Mouse (Mus musculus): ENCODE results near the gene Tnfrsf1a. TPM values are rescaled to one million over a fixed set of nuclear protein-coding genes. Genes with fewer than 3 reads are reported as not detected.

The Tnfrsf1a gene
- total RNA-seq, 4 experiments from 2014 or later, result 11.0 to 36.7 (median 21.8) TPM

DNA sequence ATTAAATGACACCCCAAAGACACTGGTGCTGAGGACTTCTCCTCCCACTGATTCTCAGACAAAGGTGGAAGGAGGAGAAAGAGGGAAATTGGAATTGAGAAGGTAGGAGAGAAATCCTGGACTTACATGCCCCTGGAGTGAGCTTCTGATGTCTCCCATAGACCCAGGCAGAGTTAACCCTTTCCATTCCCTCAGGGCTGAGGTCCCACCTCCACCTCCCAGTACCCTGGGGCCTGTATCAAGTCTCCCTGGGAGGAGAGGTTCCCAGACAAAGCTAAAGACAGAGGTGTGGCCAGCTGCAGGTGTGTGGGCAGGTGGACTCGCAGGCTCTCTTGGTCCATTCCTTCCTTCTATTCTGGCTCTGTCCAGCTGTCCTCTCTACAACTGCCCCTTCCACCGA lies 32.9 kb downstream of the Tnfrsf1a start:
- DNase-seq (ENCODE audit: low spot score in 2 of 2), result no peak

DNA sequence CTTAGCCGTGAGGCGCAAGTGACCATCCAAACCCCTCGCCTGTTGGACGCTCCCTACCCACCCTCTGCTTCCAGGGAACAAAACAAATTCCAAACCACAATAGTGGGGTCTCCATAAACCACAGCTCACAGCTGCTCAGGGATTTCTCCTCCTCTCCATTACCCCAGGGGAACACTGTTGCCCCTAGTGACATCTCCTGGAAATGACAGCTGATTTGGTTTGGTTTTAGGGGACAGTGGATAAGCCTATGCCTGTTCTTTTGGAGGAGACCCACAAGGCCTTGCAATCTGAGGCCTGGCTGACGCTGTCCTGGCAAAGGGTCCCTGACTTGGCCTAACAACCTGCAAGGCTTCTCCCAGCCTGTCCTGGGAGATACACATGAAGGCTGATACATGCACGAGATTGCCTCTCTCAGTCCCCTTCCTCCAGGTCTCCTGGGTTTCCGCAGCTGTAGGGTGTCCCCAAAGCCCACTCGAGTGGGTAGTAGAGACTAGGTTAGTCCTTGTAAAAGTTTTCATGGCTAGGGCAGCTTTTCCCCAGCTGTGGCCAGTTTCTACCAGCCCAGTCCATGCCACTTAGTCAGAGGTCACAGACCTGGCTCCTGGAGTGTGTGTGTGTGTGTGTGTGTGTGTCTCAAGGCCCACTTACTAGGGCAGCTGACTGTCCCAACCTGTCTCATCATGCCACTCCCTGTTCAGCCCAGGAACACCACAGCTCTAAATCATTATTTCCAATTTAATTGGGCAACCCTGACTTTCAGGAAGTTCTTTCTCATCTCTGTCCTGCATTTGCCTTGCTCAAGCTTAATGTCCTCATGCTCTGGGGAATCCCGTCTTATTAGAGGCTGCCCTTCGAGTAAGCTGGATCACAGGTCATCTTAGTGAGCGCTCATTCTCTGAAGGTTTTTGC lies 36.2 kb downstream of the Tnfrsf1a start:
- no peak for DNase-seq (ENCODE audit: low spot score in 2 of 2)

DNA sequence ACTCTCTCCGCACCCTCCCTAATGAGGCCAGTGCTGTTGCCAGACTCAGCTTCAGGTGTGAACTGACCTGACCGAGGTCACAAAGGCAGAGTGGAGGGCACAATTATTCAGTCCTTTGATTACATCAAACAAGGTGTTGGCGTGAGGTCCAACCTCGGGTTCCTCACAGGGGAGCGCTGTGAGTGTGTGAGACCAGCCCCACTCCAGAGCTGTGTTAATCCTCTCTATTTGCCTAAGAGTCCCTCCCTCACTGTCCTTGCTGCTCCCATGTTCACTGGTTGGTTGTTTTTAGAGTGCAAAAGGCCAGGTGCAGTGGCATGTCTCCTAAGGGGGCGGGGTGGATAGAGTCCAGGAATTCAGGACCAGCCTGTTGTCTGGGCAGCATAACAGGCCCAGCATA lies 36.9 kb downstream of the Tnfrsf1a start:
- no peak for DNase-seq (ENCODE audit: low spot score in 2 of 2)

DNA sequence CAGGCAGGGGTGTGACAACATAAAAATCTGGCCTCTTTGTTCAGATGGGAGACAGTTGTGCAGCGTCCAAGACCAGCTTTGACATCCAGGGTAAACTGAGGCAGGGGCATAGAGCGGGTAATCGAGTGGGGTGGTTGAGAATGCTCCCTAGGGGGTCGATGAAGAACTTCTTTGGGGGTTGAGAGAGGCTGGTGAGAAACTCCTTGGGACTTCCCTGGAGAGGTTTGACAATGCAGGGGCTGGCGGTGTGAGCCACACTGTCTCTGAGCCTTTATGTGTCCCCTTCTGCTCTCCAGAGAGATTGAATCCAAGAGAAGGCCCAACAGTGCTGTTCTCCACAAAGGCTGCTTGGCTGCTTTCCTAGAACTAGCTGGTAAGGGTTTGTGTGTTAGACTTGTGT lies 40.7 kb downstream of the Tnfrsf1a start:
- DNase-seq (ENCODE audit: low spot score in 2 of 2), result no peak

DNA sequence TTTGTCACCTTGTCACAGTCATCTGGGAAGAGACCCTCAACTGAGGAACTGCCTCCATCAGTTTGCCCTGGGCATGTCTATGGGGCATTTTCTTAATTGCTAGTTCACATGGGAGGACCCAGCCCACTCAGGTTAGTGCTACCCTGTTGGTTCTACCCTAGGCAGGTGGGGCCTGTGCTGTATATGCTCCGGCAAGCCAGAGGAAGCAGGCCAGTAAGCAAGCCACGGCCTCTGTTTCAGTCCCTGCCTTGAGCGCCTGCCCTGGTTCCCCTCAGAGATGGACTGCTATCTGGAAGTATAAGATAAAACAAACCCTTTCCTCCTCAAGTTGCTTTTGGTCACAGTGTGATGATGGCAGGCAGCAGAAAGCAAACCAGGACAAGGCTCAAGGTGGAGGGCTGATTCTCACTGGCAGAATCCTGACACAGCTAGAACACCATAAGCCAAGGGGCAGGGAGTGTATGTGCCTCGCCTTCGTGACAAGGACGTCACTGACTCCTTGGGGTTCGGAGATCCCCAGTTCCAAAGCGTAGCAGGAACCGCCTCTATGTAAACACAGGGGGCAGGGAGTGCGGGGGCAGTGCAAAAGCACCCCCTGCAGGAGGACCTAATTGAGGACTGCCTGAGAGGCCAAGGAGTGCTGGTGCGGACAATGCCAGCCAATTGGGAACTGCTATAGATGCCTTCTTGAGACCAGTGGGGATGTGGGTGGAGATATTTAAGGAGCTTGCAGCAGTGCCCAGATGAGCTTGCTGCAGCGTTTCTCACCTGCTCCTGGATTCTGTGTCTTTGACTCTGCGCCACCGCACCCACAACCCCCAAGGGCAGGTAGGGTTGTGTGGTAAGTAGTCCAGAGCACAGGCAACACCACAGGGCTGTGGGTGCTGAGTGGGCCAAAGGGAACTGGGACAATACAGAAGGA lies 56.6 kb downstream of the Tnfrsf1a start:
- DNase-seq (ENCODE audit: low spot score in 2 of 2), result no peak

DNA sequence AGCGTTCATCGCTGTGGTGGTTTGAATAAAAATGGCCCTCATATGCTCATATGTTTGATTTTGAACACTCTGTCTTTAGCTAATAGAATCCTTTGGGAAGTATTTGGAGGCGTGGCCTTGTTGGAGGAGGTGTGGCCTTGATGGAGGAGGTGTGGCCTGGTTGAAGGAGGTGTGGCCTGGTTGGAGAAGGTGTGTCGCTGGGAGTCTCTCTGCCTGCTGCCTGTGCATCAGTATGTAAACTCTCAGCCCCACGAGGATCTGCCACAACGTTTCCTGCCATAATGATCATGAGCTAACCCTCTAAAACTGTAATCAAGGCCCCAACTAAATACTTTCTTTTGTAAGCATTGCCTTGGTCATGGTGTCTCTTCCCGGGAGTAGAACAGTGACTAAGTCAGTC lies 58.1 kb downstream of the Tnfrsf1a start:
- no peak for DNase-seq (ENCODE audit: low spot score in 2 of 2)

DNA sequence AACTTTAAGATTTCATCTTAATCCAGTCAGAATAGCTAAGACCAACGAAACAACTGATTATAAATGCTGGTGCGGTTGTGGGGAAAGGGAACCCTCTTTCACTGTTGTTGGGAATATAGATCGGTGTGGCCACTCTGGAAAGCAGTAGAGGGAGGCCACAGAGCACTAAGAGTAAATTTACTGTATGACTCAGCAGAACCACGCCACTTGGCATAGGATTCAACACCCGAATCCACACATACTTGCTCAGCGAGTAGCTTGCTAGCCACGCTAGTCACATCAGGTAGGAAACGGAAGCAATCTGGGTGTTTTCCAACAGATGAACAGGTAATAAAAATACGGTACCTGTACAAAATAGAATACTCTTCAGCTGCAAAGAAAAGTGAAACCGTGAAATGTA lies 58.5 kb downstream of the Tnfrsf1a start:
- no peak for DNase-seq (ENCODE audit: low spot score in 2 of 2)

DNA sequence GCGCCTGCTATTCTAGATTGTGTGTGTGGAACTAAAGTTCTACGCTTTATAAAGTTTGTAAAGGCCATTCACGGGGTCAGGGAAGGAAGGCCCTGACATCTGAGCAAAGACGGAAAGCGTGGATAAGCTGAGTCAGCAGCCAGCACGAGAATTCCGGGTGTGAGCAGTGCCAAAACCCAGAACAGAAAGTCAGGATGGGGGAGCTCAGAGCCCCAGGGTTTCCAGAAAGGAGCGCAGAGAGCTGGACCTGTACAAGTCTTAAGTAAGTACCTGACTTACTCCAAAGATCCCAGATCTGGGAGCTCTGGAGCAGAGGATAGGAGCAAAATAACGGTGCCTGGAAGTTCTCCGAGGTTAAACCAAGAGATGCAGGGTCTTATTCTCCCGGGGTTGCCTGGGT lies 61.4 kb downstream of the Tnfrsf1a start:
- no peak for DNase-seq (ENCODE audit: low spot score in 2 of 2)

DNA sequence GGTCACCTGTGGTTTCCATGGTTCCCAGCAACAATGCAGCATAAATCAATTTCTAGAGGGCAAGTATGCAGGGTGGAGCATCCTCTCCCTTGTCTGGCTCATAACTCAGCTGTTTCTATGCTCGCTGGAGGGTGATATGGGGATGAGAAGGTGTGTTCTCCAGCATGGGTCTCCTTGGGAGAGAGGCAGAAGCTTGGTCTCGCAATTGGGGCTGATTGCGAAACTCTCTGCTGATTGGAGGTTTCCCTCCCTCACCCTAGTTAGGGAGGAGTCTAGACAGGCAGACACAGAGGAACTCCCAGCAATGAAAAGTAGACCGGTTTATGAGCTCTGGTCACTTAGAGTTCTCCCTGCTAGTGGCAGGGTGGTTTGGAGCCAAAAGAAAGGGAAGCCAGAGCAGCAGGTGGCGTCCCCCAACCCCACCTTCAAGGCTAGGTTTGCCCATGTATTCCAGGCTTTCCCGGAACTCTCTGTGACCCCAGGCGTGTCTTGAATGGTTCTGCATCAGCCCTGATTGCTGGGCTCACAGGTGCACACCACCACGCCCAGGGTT lies 61.9 kb downstream of the Tnfrsf1a start:
- no peak for DNase-seq (ENCODE audit: low spot score in 2 of 2)

DNA sequence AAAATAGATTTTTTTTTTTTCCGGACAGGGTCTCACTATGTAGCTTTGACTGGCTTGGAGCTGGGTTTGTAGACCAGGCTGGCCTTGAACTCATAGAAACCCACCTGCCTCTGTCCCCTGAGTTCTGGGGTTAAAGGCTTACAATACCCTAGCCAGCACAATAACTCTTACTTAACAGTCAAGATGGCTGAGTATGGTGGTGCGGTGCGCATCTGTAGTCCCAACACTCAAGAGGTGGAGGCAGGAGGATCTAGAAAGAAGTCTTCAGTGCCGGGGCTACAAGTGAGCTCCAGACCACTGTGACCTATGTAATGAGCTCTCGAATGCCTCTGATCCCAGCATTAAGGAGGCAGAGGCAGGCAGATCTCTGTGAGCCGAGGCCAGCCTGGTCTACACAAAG lies 62.5 kb downstream of the Tnfrsf1a start:
- DNase-seq (ENCODE audit: low spot score in 2 of 2), result no peak

Other genes with a start within 250 kb of the Tnfrsf1a start
- gene Nop2, start 217.5 kb upstream of the Tnfrsf1a start, total RNA-seq (2022), result 10 to 100 TPM; 33.0 to 33.9 (median 33.5) TPM
- 10 to 100 TPM; 67.2 to 78.4 (median 74.4) TPM for gene Iffo1, start 204.1 kb upstream of the Tnfrsf1a start, total RNA-seq (2022)
- 1,000 to 10,000 TPM; 2,500 to 2,996 (median 2,728) TPM for gene Gapdh, start 182.9 kb upstream of the Tnfrsf1a start, total RNA-seq (2022)
- gene Ncapd2, start 157.7 kb upstream of the Tnfrsf1a start, total RNA-seq (2022), result 10 to 100 TPM; 21.7 to 33.4 (median 23.7) TPM
- gene Mrpl51, start 157.6 kb upstream of the Tnfrsf1a start, total RNA-seq (2022), result 10 to 100 TPM; 63.7 to 67.8 (median 64.6) TPM
- 100 to 1,000 TPM in 1 of 4 experiments, 10 to 100 TPM in 3; 80.8 to 101 (median 90.5) TPM for gene Vamp1, start 133.8 kb upstream of the Tnfrsf1a start, total RNA-seq (2022)
- gene Tapbpl, start 117.5 kb upstream of the Tnfrsf1a start, total RNA-seq (2022), result 1 to 10 TPM; 4.0 to 6.8 (median 5.0) TPM
- not detected for gene Cd27, start 112.4 kb upstream of the Tnfrsf1a start, total RNA-seq (2022)
- gene Tuba3a, start 63.3 kb upstream of the Tnfrsf1a start, total RNA-seq (2022), result under 1 TPM in 2 of 4 experiments, not detected in 2; 0.20 to 0.31 TPM
- gene Ltbr, start 35.5 kb upstream of the Tnfrsf1a start, total RNA-seq (2022), result 10 to 100 TPM in 2 of 4 experiments, 1 to 10 TPM in 2; 8.1 to 16.8 (median 11.5) TPM
- gene Scnn1a, start 28.7 kb upstream of the Tnfrsf1a start, total RNA-seq (2022), result 1 to 10 TPM; 4.3 to 5.6 (median 5.3) TPM
- gene Plekhg6, start 31.4 kb downstream of the Tnfrsf1a start, total RNA-seq (2022), result under 1 TPM in 1 of 4 experiments, not detected in 3; 0.12 TPM
- gene Cd9, start 145.4 kb downstream of the Tnfrsf1a start, total RNA-seq (2022), result 100 to 1,000 TPM in 2 of 4 experiments, 10 to 100 TPM in 2; 57.4 to 211 (median 129) TPM
- 10 to 100 TPM; 19.1 to 27.5 (median 23.5) TPM for gene Vwf, start 197.4 kb downstream of the Tnfrsf1a start, total RNA-seq (2022)

Measured in layer of hippocampus, adult 8-10 months (tissue).